Mouse (Mus musculus) kidney, postnatal 0 days (tissue): Measurements from ENCODE around the gene Olfr350. TPM values are rescaled to one million over a fixed set of nuclear protein-coding genes. Genes with fewer than 3 reads are reported as not detected.

Source experiments
- ATAC-seq: fragments of 200-750 bp; cut with Nextera tagmentation; replicated peaks from 2 replicates; pipeline ENCODE4 v1.8.0; 2017; ENCODE audit warnings: low read depth, moderate number of reproducible peaks, moderate TSS enrichment, moderate library complexity; ENCODE audit not compliant: low FRiP score
- DNase-seq: peaks from one replicate; pipeline ENCODE4 v3.0.0-alpha.2; 2016; ENCODE audit warnings: low spot score
- H3K27ac ChIP-seq: fragments of 300-500 bp; sonication (generic); 2 replicates; pipeline ENCODE4 v1.5.1; 2014; ENCODE audit warnings: mild to moderate bottlenecking
- H3K27me3 ChIP-seq: fragments of 300-500 bp; sonication (generic); 2 replicates; pipeline ENCODE4 v1.6.1; 2014; ENCODE audit warnings: low read length, mixed read lengths; ENCODE audit not compliant: insufficient read depth
- H3K36me3 ChIP-seq: fragments of 300-500 bp; sonication (generic); 2 replicates; pipeline ENCODE4 v1.6.1; 2014; ENCODE audit warnings: low read length, mixed read lengths; ENCODE audit not compliant: insufficient read depth
- H3K4me1 ChIP-seq: fragments of 300-500 bp; sonication (generic); replicated peaks from 2 replicates; pipeline ENCODE4 v1.6.1; 2014; ENCODE audit warnings: antibody characterized with exemption, low read length, mixed read lengths; ENCODE audit not compliant: insufficient read depth
- H3K4me2 ChIP-seq: fragments of 300-500 bp; sonication (generic); 2 replicates; pipeline ENCODE4 v1.6.1; 2014; ENCODE audit warnings: mild to moderate bottlenecking, low read length, moderate library complexity, mixed read lengths
- H3K4me3 ChIP-seq: fragments of 300-500 bp; sonication (generic); replicated peaks from 2 replicates; pipeline ENCODE4 v1.5.1; 2014; ENCODE audit warnings: low read depth, low read length
- H3K9ac ChIP-seq: fragments of 300-500 bp; sonication (generic); 2 replicates; pipeline ENCODE4 v1.6.1; 2014; ENCODE audit warnings: low read depth, low read length
- H3K9me3 ChIP-seq: fragments of 300-500 bp; sonication (generic); replicated peaks from 2 replicates; pipeline ENCODE4 v1.6.1; 2016; ENCODE audit warnings: low read length, inconsistent platforms, mixed read lengths
- CTCF ChIP-seq: IDR thresholded peaks from 2 replicates; pipeline ENCODE4 v1.5.1; 2016; ENCODE audit warnings: antibody characterized with exemption, low read depth, mild to moderate bottlenecking, moderate library complexity
- WGBS: fragments of 180-500 bp; shearing (Covaris S2); extraction: QIAGEN DNeasy Blood & Tissue Kit; methylation state at CpG from one replicate; pipeline ENCODE4 v1.1.7; 2014; 5-methylcytosine and 5-hydroxymethylcytosine counted together
- polyA plus RNA-seq: library from polyadenylated mRNA; unstranded; fragments of >200 nt; fragmentation: Nextera tagmentation; extraction: Ambion mirVana; gene quantifications from 2 replicates; pipeline ENCODE4 v1.2.1, GENCODE M21; 2015

Gene Olfr350
- not detected in 2 replicates for polyA plus RNA-seq

DNA sequence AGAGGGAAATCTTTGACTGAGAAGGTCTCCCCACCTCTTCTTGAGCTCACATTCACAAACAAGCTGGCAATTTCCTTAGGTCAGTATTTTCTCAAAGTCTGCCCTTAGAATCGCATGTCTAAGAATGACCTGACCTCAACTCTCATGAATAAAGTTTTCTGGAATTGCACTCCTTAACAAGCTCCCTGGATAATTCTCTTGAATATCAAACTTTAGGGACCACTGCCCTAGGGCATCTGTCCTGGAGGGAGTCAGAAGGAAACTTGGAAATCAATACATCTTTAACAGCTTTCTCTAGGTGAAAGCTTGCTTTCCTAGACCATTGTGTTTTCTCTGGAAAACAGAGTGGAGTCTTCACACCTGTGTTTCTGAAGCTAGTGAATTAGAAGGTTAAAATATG lies at the start of gene Olfr350:
Gene Olfr350, plus strand, starts transcription at position 301 of the 400 bp plus-strand sequence.
- Histone ChIP-seq H3K9ac (no peak within 1 kb of the TSS), H3K9me3 (no peaks in the 10 kb centered on the region), H3K27ac (no peak within 1 kb of the TSS), H3K27me3 (no peaks in the 10 kb centered on the region), H3K4me3 (no peak within 1 kb of the TSS), H3K4me1 (no peaks in the 10 kb centered on the region), H3K4me2 (no peak within 1 kb of the TSS), H3K36me3 (no peaks in the 10 kb centered on the region)
- ATAC-seq: no peak
- TF ChIP-seq CTCF: no peak
- DNase-seq: no peak
- WGBS: 79% methylated on average over 1 of the region's 1 CpGs

DNA sequence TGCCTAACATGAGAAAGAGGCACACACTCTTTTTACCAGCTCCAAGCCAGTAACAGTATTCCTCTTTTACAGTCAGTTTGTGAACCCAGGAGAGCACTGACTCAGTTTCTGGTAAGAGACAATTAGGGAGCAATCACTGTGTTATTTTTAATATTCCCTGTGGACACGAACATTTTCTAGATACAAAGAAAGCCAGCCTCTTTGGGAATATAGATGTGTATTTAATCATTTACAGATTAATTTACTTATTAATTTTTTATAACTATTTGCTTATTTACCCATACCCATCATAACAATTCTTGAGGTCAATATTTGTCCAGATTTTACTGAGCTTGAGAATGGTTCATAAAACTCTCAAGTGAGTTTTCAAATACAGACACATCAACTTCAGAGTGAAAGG lies 29.2 kb upstream of the Olfr350 start, which contains the start of gene Olfr3:
Gene Olfr3, minus strand, starts transcription at position 101 of the 400 bp plus-strand sequence.
- Histone ChIP-seq H3K4me2 (no peak within 1 kb of the TSS), H3K9me3 (no peaks in the 10 kb centered on the region), H3K27ac (no peak within 1 kb of the TSS), H3K4me3 (no peak within 1 kb of the TSS), H3K4me1 (no peaks in the 10 kb centered on the region), H3K27me3 (no peaks in the 10 kb centered on the region), H3K36me3 (no peaks in the 10 kb centered on the region), H3K9ac (no peak within 1 kb of the TSS)
- TF ChIP-seq CTCF: no peak
- no peak for DNase-seq
- no peak for ATAC-seq
- WGBS: 54% methylated on average over 1 of the region's 1 CpGs

DNA sequence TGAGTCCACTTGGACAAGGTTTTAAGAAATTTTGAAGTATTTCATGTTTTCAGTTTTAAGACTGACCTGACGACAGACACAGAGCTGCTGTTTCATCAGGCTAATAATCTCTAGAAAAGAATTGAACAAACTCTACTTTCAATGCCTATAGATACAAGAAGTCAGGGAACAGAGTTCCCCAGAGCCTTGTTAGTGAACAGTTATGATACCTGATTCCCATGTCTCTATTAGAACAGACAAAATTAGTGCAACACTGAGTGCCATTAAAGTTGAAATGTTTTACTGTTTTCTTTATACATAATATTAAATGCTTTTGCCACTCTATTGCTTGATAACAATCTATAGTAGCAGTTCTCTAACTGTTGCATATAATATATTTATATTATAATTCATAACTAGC lies 16.4 kb downstream of the Olfr350 start, which contains the start of gene Olfr351:
Gene Olfr351, minus strand, starts transcription at position 101 of the 400 bp plus-strand sequence.
- no peak for ATAC-seq
- H3K4me3 ChIP-seq: no peak within 1 kb of the TSS

DNA sequence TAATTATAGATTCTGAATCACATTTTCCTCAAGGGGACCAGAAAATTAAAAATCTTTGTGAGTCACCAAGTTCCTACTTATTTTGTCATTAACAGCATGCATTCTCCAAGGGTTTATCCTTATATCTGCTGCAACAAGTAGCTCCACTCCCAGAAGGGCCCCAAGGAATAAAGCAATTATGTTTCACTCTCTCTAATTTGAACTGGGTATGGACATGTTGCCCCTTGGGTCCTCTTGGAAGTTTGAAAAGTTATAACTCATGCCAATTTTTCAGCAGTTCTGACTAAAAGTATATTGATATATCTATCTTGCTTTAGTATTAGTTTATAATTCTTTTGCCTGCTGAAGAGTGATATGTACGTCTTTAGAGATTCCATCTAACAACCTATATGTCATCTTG lies 22.1 kb downstream of the Olfr350 start, which contains the start of gene Olfr352:
Gene Olfr352, plus strand, starts transcription at position 301 of the 400 bp plus-strand sequence.
- 90% methylated on average over 1 of the region's 1 CpGs for WGBS
- Histone ChIP-seq H3K36me3 (no peaks in the 10 kb centered on the region), H3K9me3 (no peaks in the 10 kb centered on the region), H3K4me3 (no peak within 1 kb of the TSS), H3K4me2 (no peak within 1 kb of the TSS), H3K4me1 (no peaks in the 10 kb centered on the region), H3K9ac (no peak within 1 kb of the TSS), H3K27me3 (no peaks in the 10 kb centered on the region), H3K27ac (no peak within 1 kb of the TSS)
- no peak for ATAC-seq
- DNase-seq: no peak
- no peak for TF ChIP-seq CTCF

More for the DNA sequence above, 16.4 kb downstream of the Olfr350 start, which contains the start of gene Olfr351:
- Histone ChIP-seq H3K27ac (no peak within 1 kb of the TSS), H3K4me1 (no peaks in the 10 kb centered on the region), H3K27me3 (no peaks in the 10 kb centered on the region), H3K4me2 (no peak within 1 kb of the TSS), H3K9me3 (no peaks in the 10 kb centered on the region), H3K36me3 (no peaks in the 10 kb centered on the region), H3K9ac (no peak within 1 kb of the TSS)
- DNase-seq: no peak
- TF ChIP-seq CTCF: no peak
- 85% methylated on average over 1 of the region's 1 CpGs for WGBS

DNA sequence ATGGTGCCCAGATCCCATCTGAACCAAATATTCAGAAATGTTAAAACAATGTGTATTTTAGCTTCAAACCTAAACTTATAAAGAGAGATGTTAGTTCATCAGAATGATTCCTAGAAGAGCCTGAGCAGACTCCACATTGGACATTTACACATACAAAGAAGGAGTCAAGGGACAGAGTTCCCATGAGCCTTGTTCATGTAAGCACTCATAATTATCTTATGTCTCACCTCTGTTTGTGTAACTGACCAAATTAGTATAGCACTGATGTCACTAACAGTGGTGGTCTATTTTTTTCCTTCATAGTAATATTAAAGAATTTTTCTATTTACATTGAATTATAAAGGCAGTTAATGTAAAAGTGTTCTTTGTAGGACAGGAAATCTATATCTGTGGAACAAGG lies 46.7 kb downstream of the Olfr350 start, which contains the start of gene Olfr353:
Gene Olfr353, minus strand, starts transcription at position 101 of the 400 bp plus-strand sequence.
- ATAC-seq (no peak), DNase-seq (no peak)
- H3K9me3 ChIP-seq: no peaks in the 10 kb centered on the region
- H3K4me2 ChIP-seq: no peak within 1 kb of the TSS
- H3K9ac ChIP-seq: no peak within 1 kb of the TSS
- no peaks in the 10 kb centered on the region for H3K36me3 ChIP-seq
- H3K4me1 ChIP-seq: no peaks in the 10 kb centered on the region
- H3K27ac ChIP-seq: no peak within 1 kb of the TSS
- no peak for TF ChIP-seq CTCF
- H3K27me3 ChIP-seq: no peaks in the 10 kb centered on the region
- no peak within 1 kb of the TSS for H3K4me3 ChIP-seq

DNA sequence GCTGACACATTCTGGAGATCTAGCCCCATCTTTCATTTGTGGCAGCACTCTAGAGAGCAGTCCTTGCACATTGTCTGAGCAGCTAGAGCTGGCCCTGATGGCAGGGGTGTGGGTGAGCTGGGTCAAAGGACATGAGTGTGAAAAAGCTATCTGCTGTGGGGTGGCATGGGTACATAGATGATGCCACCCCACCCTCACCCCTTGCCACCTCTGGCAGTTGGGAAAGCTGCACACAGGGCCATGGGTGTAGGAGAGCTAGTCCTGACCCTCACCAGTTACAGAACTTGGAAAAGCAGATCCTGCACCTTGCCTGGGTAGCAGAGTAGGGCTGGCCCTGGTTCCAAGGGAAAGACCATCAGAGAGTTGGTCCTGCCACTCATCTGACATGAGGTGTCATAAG lies 51.0 kb downstream of the Olfr350 start:
- Histone ChIP-seq H3K9ac (no peak overlapping the region), H3K27ac (no peak overlapping the region), H3K27me3 (no peaks in the 10 kb centered on the region), H3K36me3 (no peaks in the 10 kb centered on the region), H3K4me2 (no peak overlapping the region), H3K4me1 (no peaks in the 10 kb centered on the region), H3K9me3 (no peaks in the 10 kb centered on the region), H3K4me3 (no peak overlapping the region)
- no peak for TF ChIP-seq CTCF
- DNase-seq (no peak), ATAC-seq (no peak)

Other genes with a start within 250 kb of the Olfr350 start
- gene Olfr345, start 206.3 kb upstream of the Olfr350 start, polyA plus RNA-seq: not detected in 2 replicates
- gene Olfr346, start 160.5 kb upstream of the Olfr350 start, polyA plus RNA-seq: not detected in 2 replicates
- not detected in 2 replicates for gene Olfr347, start 114.4 kb upstream of the Olfr350 start, polyA plus RNA-seq
- gene Olfr348, start 62.0 kb upstream of the Olfr350 start, polyA plus RNA-seq: not detected in 2 replicates
- gene Olfr50, start 55.8 kb upstream of the Olfr350 start, polyA plus RNA-seq: not detected in 2 replicates
- not detected in 2 replicates for gene Olfr3, start 29.3 kb upstream of the Olfr350 start, polyA plus RNA-seq
- not detected in 2 replicates for gene Olfr351, start 16.4 kb downstream of the Olfr350 start, polyA plus RNA-seq
- gene Olfr352, start 22.1 kb downstream of the Olfr350 start, polyA plus RNA-seq: not detected in 2 replicates
- not detected in 2 replicates for gene Olfr353, start 46.6 kb downstream of the Olfr350 start, polyA plus RNA-seq
- not detected in 2 replicates for gene Olfr354, start 59.4 kb downstream of the Olfr350 start, polyA plus RNA-seq
- not detected in 2 replicates for gene Olfr355, start 82.6 kb downstream of the Olfr350 start, polyA plus RNA-seq
- gene Olfr356, start 90.8 kb downstream of the Olfr350 start, polyA plus RNA-seq: not detected in 2 replicates
- gene Olfr357, start 147.5 kb downstream of the Olfr350 start, polyA plus RNA-seq: not detected in 2 replicates
- not detected in 2 replicates for gene Olfr358, start 163.0 kb downstream of the Olfr350 start, polyA plus RNA-seq
- gene Olfr360, start 219.4 kb downstream of the Olfr350 start, polyA plus RNA-seq: not detected in 2 replicates
- not detected in 2 replicates for gene Olfr361, start 243.0 kb downstream of the Olfr350 start, polyA plus RNA-seq